Mouse (Mus musculus): ENCODE data around the gene Galnt4.

Gene Galnt4

DNA sequence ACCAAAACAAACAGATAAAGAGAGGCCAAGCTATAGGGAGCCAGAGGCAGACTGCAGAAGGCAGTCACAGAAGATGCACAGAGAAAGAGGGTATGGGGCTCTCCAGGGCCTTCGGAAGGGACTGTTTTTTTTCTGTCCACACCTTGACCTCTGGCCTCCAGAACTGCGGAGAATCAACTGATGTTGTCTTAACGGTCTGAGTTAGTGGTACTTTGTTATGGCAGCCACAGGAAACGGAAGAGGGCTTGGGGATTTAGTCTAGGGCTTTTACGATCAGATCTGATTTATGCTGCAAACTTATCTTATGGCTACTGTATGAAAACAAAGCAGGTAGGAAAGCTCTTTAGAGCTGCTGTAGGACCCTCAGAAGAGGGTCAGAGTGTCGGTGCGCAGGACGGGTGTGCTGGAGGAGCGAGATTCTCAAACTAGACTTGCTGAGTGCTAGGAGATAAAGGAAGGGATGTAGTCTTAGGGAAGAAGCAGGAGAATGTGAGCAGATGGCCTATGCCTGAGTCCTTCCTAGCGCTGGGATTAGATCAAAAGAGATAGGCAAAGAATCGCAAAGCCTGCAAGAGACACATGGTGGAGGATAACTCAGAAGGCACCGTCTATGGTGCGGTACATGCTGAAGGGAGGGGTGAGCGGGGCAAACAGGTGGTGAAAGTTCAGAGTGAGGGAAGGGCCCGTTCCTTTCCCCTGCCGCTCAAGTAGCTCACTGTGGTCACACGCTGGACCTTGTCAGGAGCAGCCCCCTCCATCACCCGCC lies 7.7 kb downstream of the Galnt4 start:
- DNase-seq (ENCODE audit: low spot score) = no peak

DNA sequence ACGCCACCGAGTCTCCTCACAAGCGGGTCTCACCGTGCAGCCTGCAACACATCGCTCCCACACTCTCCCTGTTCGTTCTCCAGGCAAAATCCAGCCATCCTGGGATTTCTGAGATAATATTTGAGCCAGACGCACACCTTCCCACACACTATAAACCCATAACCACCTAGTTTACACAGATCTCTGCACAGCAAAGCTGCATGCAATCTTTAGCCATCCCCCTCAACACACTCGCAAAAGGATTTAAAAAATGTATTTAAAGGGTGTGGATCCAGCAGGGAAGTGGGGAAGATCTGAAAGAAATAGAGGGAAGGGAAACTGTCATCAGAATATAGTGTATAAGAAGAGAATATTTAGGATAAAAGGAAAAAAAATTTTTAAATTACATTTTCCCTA lies 8.3 kb downstream of the Galnt4 start:
- DNase-seq (ENCODE audit: low spot score) = no peak

DNA sequence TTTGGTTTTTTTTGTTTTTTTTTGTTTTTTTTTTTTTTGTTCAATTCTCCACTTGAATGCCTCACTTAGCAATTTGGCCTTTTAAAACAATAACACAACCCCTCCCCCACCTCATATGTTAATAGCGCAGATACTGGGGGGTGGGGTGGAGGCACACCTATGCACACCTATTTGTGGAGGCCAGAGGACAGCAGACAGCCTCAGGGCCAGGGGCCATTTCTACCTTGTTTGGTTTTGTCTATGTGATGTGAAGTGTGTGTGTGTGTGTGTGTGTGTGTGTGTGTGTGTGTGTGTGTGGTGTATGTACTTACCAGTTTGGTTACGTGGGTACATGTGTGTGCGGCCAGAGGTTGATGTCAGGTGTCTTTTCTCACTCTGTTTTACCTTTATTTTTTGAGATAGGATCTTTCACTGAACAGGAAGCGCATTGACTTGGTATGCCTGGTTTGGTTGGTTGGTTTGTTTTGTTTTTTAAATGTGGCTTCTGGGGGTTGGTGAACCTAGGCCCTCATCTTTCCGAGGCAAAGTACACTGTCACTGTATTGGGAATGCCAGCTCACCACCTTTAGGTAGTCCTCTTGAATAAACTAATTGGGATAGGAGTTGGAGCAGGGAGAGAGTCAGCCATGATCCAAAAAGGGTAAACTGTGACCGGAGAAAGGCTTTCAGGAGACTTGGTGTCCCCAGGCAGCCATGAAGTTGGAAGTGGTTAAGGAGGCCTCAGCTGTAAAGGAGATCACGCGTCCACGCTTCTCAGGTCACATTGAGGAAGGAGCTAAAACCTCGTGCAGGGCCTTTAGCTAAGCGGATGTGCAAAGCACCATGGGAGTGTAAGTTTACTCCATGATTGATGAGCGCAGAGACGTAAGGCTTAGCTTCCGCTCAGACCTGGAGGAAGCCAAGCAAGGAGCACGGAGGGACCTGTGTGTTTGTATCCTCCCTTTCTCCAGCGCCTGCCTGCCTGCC lies 9.0 kb downstream of the Galnt4 start:
- no peak for DNase-seq (ENCODE audit: low spot score)

DNA sequence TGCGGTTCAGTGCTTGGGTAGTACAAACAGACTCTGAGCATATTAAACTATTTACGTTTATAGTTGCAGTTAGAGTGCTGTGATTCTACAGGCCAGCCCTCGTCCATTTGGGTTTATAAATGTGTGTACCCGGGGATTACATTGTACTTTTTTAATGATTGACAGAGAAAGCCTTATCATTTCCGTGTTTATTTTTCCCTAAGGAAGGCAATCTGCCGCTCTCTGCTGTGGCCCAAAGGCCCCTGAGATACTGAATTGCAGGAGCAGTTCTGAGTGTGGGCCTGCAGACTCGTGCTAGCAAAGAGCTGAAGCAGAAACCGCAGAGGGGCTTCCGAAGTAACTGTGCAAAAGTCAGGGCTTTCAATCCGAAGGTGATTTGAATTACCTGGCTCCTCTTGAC lies 9.9 kb downstream of the Galnt4 start:
- DNase-seq (ENCODE audit: low spot score) = no peak

DNA sequence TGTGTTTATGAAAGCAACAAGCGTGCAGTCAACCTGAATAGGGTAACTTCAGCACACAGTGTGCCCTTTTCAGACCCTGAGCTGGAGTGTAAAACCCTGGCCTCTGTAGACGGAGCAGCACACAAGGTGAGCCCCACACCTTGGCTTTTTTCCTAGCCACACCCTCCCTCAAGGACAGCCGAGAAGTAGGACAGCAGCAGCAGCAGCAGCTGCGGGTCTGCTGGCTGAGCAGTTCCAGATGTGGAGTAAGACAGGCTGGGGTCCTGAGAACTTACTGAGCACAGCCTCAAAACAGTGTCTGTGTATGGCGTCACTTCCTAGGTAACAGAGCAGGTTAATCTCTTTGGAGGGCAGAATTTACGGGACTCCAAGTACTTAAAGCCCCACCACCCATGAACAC lies 10.7 kb downstream of the Galnt4 start:
- no peak for DNase-seq (ENCODE audit: low spot score)

DNA sequence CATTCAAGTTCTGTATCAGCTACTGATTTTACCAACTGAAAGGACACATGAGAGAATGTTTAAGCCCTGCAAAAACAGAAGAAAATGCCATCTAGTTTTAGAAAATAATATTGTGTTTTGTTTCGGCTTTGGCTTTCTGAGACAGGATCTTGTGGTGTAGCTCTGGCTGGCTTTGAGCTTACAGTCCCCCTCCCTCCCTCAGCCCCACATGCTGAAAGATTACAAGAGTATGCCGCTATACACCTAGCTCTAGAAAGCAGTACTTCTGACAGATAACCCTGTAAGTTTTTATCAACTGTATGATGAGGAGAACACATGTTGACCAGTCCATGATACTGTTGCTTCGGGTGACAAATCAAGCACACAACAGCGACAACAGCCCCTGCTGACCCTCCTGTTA lies 11.5 kb downstream of the Galnt4 start:
- DNase-seq (ENCODE audit: low spot score) = no peak

DNA sequence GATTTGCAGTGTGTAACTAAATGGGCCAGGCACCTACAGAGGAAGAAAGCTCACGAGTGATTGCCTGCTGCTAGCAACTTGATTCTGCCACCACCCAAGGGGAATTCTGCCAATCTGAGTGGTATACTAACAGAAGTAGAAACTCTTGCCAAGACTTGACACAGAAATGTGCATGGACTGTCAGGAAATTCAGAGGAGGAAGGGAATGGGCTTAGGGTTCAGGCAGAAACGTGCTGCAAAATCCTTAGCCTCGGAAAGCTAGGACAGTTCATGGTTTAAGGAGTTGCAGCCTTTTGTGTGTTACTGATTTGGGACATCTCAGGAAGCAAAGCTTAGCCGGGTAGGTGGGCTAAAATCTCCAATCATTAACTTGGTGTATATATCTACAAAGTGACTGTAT lies 18.3 kb downstream of the Galnt4 start, which contains the start of gene Phxr2:
Gene Phxr2, minus strand, starts transcription at position 101 of the 400 bp plus-strand sequence.
- DNase-seq (ENCODE audit: low spot score) = no peak

DNA sequence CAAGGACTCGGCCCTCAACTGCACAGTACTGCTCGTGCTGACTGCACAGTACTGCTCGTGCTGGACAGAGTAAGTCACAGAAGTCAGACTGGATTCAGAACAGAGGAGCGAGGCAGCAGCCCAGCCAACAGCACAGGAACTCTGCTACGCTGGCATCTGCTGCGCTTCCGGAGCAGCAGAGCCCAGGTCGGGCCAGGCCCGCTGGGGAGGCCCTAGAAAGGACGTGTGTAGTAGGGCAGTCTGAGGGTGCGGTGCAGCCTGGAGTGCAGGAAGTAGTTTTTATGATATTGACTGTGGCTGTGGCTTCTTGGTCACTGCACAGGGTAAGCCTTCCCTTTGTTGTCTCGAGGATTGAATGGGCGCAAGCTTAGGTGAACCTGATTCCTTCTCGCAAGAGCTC lies 19.0 kb downstream of the Galnt4 start:
- no peak for DNase-seq (ENCODE audit: low spot score)

DNA sequence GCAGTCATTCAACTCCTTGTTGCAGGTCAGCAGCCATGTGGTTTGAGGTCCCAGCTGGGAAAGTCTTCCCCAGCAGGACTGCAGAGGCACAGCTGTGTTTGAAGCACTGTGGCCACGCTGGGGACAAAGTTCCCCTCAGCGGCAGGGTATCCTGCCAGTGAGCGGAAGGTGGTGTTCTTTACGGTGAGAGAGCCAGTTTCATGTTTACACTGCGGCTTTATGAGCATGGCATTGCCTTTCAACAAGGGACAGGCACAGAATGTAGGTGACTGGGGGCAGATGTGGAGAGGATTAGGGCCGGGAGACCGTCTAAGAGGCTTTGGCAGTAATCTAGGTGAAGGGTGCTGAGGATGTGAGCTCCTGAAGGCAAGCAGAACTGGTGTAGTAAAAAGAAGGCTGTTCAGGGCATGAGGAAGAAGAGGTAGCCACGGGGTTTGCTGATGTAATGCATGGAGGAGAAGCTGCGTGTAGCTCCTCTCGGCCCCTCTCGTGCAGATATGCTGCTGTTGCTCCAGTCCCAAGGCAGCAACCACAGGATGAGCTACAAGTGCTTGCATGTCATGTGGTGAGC lies 19.8 kb downstream of the Galnt4 start:
- DNase-seq (ENCODE audit: low spot score) = no peak

DNA sequence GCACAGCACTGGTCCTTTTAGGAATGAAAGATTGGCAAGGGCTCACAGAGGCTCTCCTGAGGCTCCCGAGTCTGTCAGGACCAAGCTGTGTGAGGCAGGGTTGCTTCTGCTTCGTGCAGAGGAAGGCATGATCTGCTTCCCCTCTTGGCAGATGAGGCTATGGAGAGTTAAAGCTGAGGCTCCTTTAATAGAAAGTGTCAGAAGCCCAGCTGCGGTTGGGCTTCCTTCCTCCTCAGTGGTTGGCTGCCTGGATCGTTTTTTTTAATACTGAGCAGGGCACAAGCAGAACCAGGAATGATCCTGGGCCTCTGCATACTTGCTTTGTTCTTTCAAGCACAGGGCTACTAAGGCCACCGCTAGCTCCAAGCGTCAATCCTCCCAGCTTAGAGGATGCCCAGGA lies 22.7 kb downstream of the Galnt4 start:
- DNase-seq (ENCODE audit: low spot score) = no peak

DNA sequence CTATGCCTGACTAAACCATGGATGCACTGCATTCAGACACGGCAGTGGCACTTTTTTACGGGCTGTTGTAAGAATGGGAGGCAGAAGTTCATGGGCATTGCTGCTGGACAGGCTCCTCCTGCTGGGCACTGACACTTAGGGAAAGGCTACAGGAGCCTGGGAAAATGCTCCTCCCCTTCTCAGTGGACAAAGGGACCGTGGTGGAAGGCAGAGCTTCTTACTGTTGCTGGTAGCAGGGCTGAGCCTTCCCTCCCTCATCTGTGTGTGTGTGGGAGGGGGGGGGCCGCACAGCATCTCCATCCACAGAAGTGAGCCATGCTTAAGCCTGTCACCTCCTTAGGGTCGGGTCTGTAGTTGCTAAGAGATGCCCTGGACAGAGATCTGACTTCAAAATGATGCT lies 23.3 kb downstream of the Galnt4 start:
- no peak for DNase-seq (ENCODE audit: low spot score)

DNA sequence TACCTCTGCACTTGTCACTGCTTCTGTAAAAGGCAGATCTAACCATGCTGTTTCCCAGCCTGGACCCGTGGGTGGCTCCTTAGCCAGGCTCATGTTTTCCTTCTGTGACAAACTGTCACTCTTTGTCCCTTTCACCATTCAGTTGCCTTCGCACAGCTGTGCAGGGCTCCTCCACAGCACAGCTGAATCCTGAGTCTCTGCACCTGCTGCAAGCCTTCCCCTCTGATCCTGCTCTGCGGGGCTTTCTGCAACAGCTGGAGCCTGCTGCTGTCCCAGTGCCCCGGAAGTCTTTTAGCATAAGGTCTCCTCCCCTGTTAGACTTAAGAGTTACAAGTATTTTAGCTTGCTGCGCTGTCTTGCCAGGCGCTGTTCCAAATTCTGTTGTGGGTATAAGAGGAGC lies 24.2 kb downstream of the Galnt4 start:
- no peak for DNase-seq (ENCODE audit: low spot score)

DNA sequence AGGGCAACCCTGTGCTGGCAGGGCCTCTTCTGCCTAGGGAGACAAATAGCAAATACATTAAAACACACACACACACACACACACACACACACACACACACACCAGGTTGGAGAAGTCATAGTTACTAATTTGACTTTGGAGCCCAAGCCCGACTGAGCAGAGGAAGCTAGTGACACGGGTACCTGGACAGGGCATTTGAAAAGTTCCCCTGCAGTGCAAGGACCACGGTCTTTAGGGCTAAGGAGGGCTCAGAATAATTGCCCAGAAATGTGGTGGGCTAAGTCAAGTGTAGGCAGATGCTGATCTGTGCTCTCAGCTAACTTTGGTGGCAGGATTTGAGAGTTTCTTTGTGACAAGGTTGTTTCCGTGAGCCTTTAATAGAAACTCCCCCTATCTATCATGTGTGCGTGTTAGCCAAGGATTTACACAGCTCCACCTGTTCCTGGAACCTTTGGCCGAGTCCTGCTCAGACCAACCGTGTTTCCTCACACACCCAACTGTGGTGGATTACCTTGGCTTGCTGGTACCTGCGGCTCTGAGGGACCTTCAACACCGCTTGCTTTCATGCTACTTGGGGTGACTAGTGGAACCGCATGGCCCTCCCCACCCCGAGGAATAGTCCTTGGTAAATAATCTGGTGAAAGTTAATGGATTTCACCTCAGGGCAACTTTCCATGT lies 24.8 kb downstream of the Galnt4 start:
- DNase-seq (ENCODE audit: low spot score) = no peak

DNA sequence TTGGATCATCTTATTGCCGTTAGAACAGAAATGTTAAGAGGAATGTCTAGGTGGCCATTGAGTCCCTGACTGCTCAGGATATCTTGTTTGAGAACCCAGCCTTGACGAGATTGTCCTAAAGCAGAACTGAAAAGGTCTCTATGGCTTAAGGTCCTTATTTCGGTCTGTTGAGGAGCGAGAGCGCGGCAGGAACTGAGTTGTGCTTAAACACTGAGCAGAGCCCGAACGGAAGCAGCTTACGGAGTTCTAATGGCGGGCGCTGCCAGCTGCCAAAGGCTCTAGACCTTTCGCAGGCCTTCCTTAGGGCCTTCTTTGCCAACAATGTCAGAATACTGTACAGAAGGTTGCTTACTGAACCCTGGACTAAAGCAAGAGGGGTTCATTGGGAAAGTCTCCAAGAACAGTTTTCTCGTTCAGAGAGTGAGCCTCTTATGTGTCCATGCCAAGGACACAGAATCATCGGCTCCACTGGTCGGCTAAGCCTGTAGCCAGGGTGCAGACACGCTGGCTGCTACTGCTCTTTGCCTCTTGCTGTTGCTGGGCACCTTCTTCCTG lies 25.4 kb downstream of the Galnt4 start:
- DNase-seq (ENCODE audit: low spot score) = no peak

DNA sequence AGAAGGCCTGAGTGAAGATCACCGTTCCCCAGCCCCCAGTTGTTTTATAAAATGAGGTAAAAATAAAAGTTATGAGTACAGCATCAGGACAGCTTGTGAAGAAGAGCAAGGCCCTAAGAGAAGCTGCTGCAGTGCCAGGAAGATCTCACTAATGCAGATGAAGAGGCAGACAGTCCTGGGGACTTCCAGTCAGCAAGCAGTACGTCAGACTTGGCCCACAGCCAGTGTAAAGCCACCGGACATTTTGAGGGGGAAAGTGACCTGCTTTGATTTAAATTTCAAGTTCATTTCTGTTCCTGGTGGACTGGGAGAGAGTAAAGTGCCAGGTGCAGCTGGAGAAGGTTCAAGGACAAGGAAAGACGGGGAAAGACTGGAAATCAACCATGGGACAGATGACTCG lies 28.4 kb downstream of the Galnt4 start:
- no peak for DNase-seq (ENCODE audit: low spot score)

DNA sequence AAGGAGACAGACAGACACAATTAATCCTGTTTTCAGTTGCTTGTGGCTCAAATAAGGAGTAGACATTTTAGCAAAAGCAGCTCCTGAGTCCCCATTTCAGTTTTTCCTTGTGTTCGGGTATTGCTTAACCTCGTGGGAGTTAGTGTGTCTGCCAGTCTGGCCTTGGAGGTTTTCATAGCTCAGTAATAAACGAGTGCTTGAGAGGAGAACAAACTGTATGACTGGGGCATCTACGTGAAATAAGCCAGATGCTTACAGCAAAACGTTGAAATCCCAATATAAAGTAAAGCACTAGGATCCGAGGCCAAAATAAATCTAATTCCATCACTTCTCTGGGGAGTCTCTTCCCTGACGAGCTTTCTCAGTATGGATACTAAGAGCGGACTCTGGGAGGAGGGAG lies 37.7 kb downstream of the Galnt4 start:
- no peak for DNase-seq (ENCODE audit: low spot score)

DNA sequence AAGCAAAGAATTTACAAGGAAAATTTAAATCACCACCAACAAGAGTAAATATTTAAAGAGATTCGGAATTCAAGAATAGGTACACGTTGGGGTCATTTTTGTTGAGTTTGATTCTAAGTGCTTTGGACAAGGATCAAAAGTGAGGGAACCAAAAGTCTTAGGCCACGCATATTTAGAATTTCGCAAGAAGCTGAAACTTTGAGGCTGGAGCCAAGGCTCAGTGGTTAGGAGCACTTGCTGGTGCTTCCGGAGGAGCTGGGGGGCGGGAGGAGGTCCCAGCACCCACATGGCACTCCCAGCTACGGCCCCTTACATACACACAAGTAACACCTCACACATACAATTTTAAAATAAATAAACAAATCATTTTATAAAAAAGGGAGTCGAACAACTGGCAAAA lies 38.6 kb downstream of the Galnt4 start:
- no peak for DNase-seq (ENCODE audit: low spot score)

DNA sequence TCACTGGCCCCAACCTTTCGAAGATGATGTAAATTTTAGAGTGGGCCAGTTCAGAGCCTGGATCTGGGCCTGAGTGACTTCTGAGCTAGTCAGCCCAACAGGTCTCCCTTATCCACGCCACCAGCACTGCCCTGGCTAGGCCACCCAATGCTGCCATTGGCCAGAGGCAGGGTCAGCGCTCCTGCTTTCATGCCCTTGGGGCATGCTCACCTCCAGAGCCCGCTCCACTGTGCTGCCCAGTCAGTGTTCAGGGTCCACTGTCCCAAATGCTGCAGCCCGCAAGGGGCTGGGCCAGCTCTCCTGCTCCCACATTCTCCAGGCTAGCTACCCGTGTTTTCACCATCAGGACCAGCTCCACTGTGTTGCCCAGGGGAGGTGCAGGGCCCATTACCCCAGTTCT lies 42.1 kb downstream of the Galnt4 start:
- no peak for DNase-seq (ENCODE audit: low spot score)

DNA sequence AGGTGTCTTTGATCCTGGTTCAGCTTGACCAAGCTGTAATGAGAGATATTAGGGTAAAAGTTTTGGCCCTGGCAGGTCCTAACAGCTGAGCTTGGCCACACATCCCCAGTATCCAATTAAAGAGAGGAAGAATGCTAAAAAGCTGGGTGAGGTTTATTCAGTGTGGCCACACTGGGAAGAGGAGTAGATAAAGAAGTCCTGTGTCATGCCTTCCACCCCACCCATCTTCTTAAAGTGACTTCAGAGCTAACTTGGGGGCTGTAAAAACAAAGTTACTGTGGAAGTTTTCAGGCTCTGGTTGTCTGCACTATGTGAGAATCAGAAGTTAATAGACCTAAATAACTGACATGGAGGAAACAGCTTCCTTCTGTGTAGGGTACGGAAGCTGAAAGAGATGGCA lies 43.6 kb downstream of the Galnt4 start:
- DNase-seq (ENCODE audit: low spot score) = no peak

DNA sequence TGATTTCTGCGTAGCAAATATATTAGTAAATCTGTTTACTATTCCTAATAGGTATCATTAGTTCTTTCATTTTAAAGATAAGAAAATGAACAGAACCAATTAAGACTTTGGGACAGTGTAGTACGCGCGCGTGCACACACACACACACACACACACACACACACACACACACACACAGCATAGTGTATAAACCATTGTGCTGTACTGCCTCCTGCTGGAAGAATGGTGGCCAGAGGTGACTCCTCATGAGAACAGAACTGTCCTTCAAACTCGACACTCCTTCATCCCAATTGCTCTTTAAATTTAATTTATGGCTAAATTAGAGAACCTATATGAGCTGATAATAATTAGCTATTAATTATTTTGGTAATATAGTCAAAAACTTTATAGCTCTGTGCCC lies 44.1 kb downstream of the Galnt4 start:
- DNase-seq (ENCODE audit: low spot score) = no peak

DNA sequence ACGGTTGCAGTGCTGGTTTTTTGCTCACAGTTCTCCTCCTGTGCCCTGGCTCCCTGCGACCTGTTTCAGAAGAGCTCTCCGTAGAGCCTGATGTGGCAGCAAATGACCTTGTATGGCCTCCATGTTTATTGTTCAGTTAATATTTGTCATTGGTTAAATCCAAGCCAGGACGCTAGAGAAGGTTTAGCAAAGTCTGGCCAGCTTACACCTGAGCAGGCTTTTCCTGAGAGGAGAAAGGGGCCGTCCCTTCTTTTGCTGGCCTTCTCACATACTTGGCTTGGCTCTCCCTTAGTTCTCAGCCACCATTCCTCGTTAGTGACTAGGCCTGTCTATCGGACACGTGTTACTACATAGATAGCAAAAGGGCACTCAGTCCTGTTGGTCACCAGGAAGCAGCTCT lies 46.7 kb downstream of the Galnt4 start:
- DNase-seq (ENCODE audit: low spot score) = no peak

DNA sequence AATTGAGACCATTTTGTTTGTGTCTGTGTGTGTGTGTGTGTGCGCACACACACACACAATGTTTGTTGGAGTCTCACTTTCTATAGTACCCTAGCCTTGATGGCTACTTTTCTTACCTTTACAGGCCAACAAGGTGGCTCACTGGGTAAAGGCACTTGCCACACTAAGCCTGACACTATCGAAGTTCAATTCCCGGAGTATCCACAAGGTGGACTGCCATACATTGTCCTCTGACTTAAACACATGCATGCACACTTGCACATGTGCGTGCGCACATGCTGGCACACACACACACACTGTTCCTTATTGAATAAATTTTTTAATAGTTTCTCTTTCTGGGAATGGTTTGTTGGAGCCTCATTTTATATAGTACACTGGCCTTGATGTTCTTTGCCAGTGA lies 48.8 kb downstream of the Galnt4 start:
- no peak for DNase-seq (ENCODE audit: low spot score)
